Mouse (Mus musculus) ES-E14 (cell line): ENCODE measurements at regions not wholly inside any gene's neighbourhood (a gene's known extent, or its start where the extent isn't known, plus 50 kb on each side); places are given as distances from the start of the nearest gene placed in this dataset.

Experiments
- HCFC1 ChIP-seq: IDR thresholded peaks from 2 replicates; pipeline ENCODE4 v1.6.1; 2012; ENCODE audit warnings: low read length, inconsistent platforms, borderline replicate concordance; ENCODE audit not compliant: insufficient read depth
- MAFK ChIP-seq: IDR thresholded peaks from 2 replicates; pipeline ENCODE4 v1.6.1; 2014; ENCODE audit warnings: mild to moderate bottlenecking, low read depth, low read length, inconsistent platforms; ENCODE audit not compliant: insufficient read depth

- no peak for TF ChIP-seq HCFC1
- TF ChIP-seq MAFK, result no peak
Observed at GRCm38 (mm10) chr5:125907332-125907731, 375.8 kb downstream of the Tmem132b start.
